Mouse (Mus musculus) adrenal gland, postnatal 25 days (tissue): Measurements from ENCODE around the gene Rhob. TPM values are rescaled to one million over a fixed set of nuclear protein-coding genes. Genes with fewer than 3 reads are reported as not detected.
"Not testable (repeated sequence)": the region's sequence is repeated elsewhere in the genome, so short reads cannot be mapped to it uniquely, and the experiment has no call there.

Source experiments
- DNase-seq: peaks from one replicate; pipeline ENCODE4 v3.0.0; 2021; ENCODE audit warnings: mixed read lengths
- total RNA-seq: library from RNA; stranded (reverse); gene quantifications from 2 replicates; pipeline ENCODE4 v1.2.3, GENCODE M21; 2021

The Rhob gene
- total RNA-seq, 1 experiment from 2014 or later = 212 TPM

DNA sequence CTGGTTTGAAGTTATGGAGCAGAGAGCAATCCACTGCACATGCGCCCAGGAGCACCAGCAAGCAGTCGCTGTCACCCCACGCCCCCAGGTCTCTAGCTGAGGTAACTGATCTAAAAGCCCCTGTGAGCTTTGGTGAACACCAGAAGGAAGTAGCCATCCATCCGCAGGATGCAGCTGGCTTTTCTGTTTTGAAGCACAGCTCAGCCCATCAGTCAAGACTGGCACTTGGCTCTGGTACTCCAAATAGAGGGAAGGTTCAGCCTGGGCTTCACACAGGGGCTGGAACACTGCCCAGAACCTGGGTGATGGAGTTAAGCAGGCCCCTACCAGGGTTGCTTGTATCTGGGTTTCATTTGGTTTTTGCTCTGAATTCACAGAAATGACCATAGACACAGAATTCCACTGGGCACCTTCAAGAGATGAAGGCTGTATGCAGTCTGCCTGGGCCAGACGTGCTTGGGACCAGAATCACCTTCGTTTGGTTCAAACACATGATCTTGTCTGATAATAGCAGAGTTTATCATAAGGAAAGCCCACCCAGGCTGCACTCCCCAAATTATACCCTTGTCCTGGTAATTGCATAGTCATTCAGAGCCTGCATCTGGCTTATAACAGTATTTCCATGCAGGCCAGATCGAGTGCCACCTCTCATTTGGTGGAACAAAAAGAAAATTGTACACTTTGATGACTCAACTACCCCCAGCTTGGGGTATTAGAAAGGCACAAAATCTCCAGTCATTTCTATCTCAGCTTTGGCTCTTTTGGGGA is 27.0 kb downstream of the Rhob start:
- peak; percentile 58 for DNase-seq

- DNase-seq = no peak
Measured at GRCm38 (mm10) chr12:8472051-8472450, 27.8 kb downstream of the Rhob start.

- DNase-seq = no peak
Measured at GRCm38 (mm10) chr12:8470962-8471361, 28.8 kb downstream of the Rhob start.

DNA sequence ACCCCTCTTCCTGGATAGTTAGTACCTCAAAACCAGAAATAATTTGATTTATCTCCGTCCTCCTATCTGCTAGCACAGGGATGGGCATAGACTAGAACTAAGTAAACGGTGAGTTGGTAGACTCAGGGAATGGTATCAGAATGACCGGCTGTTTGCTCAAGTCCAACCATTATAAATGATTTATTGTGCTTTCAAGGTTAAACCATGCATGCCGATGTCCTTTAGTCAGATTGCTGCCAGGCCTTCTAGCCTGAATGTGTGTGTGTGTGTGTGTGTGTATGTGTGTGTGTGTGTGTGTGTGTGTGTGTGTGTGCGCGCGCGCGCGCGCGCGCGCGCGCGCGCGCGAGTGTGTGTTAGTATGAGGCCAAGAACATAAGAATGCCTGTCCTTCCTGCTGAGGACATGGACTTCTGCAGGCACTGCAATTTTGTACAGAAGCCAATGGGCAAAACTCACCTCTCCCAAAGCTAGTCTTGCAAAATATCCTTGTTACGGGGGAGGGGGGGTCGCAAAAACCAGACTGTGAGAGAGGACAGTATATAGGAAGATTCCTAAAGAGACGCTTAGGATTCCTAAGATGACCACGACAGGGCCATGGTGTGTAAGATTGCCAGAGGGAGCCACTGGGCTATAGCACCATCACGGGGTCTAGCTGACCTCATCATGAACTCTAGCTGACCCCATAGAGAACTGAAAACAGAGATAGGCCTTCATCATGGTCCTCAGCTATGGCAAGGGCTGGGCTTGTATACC is 29.9 kb downstream of the Rhob start:
- DNase-seq = no peak

GRCm38 (mm10) chr12:8468221-8468865 is 31.5 kb downstream of the Rhob start:
- no peak for DNase-seq

DNA sequence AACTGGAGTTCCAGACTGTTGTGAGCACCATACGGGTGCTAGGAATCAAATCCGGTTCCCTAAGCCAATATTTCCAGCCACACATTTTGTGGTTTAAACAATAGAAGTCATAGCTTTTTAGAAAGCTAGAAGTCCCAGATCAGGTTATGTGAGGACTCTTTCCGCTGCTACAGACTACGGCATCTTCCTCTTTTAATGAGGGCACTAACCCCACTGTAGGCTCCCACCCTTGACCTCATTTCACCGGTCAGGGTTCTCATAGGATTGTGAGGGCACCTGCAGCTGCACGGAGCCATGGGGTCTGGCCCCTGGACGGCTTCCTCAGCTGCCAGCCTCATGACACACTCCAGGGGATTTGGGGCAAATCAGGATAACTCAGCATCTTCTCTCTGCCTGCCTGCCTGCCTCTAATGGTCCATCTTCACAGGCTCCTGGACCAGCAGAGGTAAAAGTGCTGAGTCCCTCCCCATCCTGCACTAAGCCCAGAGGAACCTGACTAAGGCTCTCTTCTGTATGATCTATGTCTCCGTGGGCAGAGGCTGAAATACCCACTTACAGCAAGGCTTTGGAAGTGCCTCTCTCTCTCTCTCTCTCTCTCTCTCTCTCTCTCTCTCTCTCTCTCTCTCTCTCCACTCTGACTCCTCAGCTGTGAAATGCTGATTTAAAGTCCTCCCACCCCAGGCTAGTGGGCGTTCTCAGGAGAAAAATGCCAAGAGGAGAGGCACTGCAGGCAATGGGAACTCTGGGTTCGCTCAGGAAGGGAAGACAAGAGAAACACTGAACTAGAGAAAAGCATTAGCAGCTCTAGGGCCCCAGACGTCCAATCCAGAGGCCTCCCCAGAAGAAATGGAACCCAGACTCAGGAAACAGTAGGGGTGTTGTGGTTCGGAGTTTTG is 32.5 kb downstream of the Rhob start:
- no peak for DNase-seq

- DNase-seq = no peak
Measured at GRCm38 (mm10) chr12:8465680-8466079, 34.1 kb downstream of the Rhob start.

GRCm38 (mm10) chr12:8464961-8465360 is 34.8 kb downstream of the Rhob start:
- DNase-seq = no peak

DNA sequence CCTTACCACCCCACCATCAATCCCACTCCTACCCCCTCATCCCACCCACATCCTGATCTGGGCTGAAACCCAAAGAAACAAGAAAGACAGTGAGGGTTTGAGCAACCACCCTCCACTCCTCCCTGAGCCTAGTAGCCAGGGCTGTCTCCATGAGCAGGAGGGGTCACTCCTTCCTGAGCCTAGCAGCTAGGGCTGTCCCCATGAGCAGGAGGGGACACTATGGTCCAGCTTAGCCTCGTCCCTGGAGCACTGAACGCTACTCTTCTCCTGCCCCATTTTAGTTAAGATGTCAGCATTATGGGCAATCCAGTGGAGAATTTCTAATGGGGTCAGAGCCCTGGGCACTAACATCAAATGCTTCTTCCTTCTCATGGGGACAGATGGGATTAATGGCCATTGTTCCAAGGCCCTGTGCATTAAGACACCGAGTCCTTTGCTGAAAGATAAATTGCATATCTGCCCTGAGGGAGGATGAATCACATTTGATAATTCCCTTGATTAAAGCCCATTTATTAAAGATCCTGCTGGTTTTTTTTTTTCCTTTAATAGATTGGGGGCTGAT is 36.1 kb downstream of the Rhob start:
- no peak for DNase-seq

- DNase-seq = no peak
Measured at GRCm38 (mm10) chr12:8462533-8462932, 37.3 kb downstream of the Rhob start.

GRCm38 (mm10) chr12:8461575-8461974 is 38.2 kb downstream of the Rhob start:
- DNase-seq = not testable (repeated sequence)

DNA sequence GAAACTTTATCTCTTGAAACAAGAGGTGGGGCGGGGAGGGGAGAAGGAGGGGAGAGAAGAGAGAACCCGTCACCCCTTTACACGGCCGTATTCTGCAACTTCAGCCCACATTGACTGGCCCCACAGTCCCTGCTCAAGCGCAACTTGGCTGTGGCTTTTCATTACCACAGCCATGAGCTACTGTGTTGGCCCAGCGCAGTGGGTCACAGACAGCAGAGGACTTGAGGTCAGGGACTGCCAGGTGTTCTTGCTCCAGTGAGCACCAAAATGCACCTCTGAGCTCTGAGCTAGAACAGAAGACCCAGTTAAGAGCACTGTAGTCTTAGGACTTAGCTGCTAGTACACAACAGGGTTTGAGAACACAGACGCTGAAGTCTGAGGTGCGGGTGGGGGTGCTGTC is 41.4 kb downstream of the Rhob start:
- no peak for DNase-seq

GRCm38 (mm10) chr12:8457052-8457451 is 42.8 kb downstream of the Rhob start:
- no peak for DNase-seq

DNA sequence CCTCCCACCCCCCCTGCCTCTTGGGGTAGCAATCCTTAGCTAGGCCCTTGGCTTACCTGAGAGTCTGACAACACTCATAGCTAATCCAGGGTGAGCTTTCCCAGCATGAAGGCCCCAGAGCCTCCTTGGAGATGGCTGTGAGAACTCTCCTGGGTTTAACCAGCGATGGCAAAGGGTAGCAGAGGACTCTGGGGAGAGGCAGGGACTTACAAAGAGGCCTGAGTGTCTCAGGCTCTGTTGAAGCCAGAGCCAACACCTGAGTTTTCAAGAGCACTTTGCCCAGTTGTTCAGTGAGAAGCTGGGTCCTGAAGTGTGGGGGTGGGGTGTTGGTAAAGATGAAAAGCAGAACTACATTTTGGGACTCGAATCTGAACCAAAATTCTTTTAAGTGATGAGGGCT is 44.8 kb downstream of the Rhob start:
- DNase-seq = no peak

DNA sequence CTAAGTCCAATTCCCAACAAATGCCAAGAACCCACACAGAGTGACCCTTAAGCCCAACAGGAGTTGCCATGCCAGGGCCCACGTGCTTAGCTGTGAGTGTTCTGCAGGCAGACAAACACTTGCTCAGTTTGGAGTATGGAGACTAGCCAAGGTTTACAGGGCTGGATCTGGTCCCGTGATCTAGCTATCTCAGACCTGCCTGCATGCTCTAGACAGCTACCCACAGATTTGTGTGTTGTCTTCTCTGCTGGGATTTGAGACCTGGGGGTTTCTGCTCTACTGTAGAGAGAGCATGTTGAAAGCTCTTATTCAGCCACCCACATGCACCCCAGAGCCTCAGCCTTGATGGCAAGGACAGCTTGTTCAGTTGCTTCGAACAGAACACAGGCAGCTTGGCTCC is 45.3 kb downstream of the Rhob start:
- peak; percentile 54 for DNase-seq

DNA sequence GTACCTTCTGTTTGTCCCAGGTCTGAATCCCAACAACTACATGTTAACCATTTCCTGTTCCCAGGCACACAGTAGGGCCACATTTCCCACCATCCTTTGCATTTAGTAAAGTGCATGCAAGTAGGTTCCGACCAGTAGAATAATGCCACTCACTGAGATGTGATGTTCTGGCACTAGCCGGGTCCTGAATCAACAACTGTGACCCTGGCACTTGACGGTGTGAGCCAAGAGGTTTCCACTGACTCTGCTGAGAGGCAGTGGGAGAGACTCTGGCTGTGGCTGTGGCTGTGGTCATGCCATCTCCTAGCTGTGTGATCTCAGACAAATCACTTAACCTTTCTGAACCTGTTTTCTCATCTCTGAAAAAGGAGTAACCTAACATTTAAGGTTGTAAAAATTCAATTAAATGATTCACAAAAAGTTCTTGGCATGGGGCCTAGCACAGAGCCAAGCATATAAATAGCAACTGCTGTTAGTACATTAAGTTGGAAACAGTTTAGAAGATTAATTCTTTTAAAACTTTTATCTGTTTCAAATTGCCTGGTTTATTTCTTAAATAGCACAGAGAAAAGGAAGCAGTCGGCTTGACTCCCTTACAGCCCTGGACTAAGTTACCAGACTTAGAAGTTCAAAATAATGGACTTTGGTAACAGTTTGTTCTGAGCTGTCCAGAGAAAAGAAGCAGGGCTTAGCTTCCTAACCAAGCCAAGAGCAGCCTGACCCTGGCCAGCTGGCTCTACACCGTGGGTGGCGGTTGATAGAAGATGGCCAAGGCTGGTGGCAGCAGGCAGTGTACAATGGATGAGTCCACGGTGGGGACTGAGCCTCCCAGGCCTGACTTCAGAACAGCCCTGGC is 46.8 kb downstream of the Rhob start:
- no peak for DNase-seq

GRCm38 (mm10) chr12:8451571-8452485 is 48.0 kb downstream of the Rhob start:
- no peak for DNase-seq

GRCm38 (mm10) chr12:8450639-8451038 is 49.2 kb downstream of the Rhob start:
- peak; percentile 79 for DNase-seq

DNA sequence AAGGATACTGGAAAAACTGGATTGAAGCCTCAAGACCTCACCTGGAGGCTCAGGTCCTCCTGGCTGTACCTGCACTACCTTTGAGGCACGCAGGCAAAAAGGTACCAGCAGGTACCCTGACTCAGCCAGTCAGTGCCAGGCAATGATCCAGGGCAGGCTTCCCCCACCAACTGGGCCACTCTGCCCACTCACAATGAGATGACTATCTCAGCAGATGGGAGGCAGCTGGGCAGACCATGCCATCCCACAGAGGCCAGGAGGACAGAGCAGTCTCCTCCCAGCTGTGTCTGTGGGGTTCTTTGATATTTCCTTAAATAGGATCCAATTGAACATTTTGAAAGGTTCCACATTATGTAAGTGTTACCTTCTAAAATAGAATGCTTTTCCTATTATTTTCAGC is 49.8 kb downstream of the Rhob start:
- no peak for DNase-seq
